Mouse (Mus musculus): Measurements from ENCODE around the gene Olfr791.

The Olfr791 gene

GRCm38 (mm10) chr10:129521492-129521891 is at the start of gene Olfr791:
TSS of gene Olfr791 (plus strand) at chr10:129521792.
- no peak for DNase-seq (ENCODE audit: low read depth)

DNA sequence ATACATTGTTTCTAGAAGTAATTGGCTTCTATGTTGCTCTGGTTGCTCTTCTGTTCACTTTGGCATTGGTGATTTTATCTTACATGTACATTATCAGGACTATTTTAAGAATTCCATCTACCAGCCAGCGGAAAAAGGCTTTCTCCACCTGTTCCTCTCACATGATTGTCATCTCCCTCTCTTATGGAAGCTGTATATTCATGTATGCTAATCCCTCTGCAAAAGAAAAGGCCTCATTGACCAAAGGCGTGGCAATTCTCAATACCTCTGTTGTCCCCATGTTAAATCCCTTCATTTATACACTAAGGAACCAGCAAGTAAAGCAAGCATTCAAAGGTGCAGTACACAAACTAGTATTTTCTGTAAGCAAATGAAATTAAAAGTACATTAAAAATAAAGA is 48.3 kb upstream of the Olfr791 start:
- DNase-seq (ENCODE audit: low read depth): no peak

GRCm38 (mm10) chr10:129473723-129474122 is 47.9 kb upstream of the Olfr791 start:
- DNase-seq (ENCODE audit: low read depth): no peak

DNA sequence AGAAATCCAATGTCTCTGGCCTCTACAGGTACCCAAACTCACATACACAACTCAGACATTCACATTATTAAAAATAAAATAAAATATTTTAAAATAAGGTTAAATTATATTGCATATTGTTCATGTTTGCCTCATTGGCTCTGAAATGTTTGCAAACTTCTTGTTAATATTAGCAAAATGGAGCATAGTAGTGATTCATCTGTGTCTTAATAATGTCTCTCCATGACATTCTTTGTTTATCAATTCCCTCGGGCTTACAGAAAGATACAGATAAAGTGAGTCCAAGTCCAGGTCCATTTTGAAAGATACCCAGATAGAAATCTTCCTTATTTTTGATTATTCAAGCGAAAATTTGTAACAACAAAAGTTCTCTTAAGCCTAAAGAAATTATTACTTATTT is 37.1 kb upstream of the Olfr791 start, which contains the start of gene Olfr789:
Gene Olfr789 (plus strand): TSS at position 301 of the 400 bp plus-strand sequence.
- DNase-seq (ENCODE audit: low read depth): no peak

GRCm38 (mm10) chr10:129490101-129490500 is 31.5 kb upstream of the Olfr791 start:
- DNase-seq (ENCODE audit: low read depth): no peak

DNA sequence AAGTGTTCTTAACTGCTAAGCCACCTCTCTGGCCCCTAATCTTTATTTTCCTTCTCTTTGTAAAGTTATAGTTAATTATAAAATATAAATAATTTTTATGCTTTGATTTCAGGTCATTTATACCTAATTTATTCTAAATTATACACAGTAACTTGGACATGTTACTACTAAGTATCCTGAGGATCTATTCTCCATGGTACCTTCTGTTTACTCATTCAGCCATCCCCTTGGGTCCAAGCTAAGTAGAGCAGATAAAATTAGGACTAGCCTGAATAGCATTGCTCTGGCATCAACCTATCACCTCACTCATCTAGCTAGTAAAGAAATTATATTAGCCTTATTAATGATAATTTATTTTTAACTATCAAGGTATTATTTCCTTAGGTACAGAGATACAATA is 23.4 kb upstream of the Olfr791 start, which contains the start of gene Olfr790:
Gene Olfr790 (plus strand): TSS at position 301 of the 400 bp plus-strand sequence.
- no peak for DNase-seq (ENCODE audit: low read depth)

DNA sequence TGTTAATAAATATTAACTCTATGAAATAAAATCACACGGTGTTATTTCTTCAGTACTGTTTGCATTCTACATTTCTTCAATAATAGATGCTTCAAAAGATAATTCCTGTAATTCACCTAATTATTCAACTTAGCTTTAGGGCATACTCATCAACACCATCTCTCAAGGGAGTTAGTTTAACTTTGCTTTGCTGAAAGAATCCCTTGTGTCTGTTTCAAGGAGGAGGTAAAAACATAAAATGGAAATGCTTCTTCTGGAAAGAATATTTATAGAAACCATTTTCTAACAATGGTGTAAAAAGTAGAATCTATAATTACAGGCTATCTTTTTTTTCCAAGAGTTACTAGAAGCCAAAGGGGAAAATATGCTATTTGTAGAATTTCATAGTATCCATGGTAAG is 17.3 kb downstream of the Olfr791 start, which contains the start of gene Olfr792:
Gene Olfr792 (plus strand): TSS at position 301 of the 400 bp plus-strand sequence.
- DNase-seq (ENCODE audit: low read depth): no peak

DNA sequence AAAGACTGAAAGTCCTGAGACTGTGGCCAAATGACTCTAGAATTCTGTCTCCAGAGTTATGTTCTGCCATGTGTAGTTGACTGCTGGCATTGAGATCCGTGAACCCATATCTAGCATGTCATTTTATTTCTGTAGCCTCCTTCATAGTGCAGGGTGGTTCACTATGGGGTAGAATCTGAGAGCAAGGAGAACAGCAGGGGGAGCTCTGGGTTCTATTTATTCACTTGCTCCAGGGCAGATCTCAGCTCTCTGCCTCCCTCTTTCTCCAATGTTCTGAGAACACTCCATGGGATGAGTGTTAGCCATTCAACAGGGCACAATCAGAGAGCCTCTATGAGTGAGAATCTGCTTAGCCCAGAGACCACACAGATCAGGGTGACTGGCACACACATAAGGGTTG is 27.8 kb downstream of the Olfr791 start:
- DNase-seq (ENCODE audit: low read depth): no peak

- no peak for DNase-seq (ENCODE audit: low read depth)
Measured at GRCm38 (mm10) chr10:129567355-129567754, 45.8 kb downstream of the Olfr791 start, which contains the start of gene Olfr794. TSS of gene Olfr794 (plus strand) at chr10:129567655.

GRCm38 (mm10) chr10:129577066-129577465 is 55.5 kb downstream of the Olfr791 start:
- DNase-seq (ENCODE audit: low read depth): no peak
